Mouse (Mus musculus) lung, embryonic 16.5 days (tissue): Measurements from ENCODE around the gene Gm9767. TPM values are rescaled to one million over a fixed set of nuclear protein-coding genes. Genes with fewer than 3 reads are reported as not detected.
A peak's percentile ranks its signal among the peaks of the same experiment; 100 is the strongest.

Experiments used
- ATAC-seq: fragments of 200-750 bp; cut with Nextera tagmentation; 2 replicates; pipeline ENCODE4 v1.8.0; 2017; ENCODE audit warnings: low read depth, mild to moderate bottlenecking, moderate library complexity
- H3K27ac ChIP-seq: fragments of 300-500 bp; sonication (generic); 2 replicates; pipeline ENCODE4 v1.5.1; 2014; ENCODE audit warnings: mild to moderate bottlenecking, control low read depth, low read length
- H3K27me3 ChIP-seq: fragments of 300-500 bp; sonication (generic); 2 replicates; pipeline ENCODE4 v1.6.1; 2014; ENCODE audit warnings: low read depth, low read length, mixed read lengths; ENCODE audit not compliant: control insufficient read depth, insufficient read depth
- H3K36me3 ChIP-seq: fragments of 300-500 bp; sonication (generic); 2 replicates; pipeline ENCODE4 v1.6.1; 2014; ENCODE audit warnings: low read length; ENCODE audit not compliant: control insufficient read depth, insufficient read depth
- H3K4me1 ChIP-seq: fragments of 300-500 bp; sonication (generic); replicated peaks from 2 replicates; pipeline ENCODE4 v1.6.1; 2014; ENCODE audit warnings: low read length, mixed read lengths; ENCODE audit not compliant: control insufficient read depth, insufficient read depth
- H3K4me2 ChIP-seq: fragments of 300-500 bp; sonication (generic); 2 replicates; pipeline ENCODE4 v1.6.1; 2014; ENCODE audit warnings: low read depth, low read length, control low read depth
- H3K4me3 ChIP-seq: fragments of 300-500 bp; sonication (generic); 2 replicates; pipeline ENCODE4 v1.5.1; 2014; ENCODE audit warnings: mild to moderate bottlenecking, low read length, control low read depth
- H3K9ac ChIP-seq: fragments of 300-500 bp; sonication (generic); 2 replicates; pipeline ENCODE4 v1.6.1; 2014; ENCODE audit warnings: low read length, control low read depth
- H3K9me3 ChIP-seq: fragments of 300-500 bp; sonication (generic); 2 replicates; pipeline ENCODE4 v1.6.1; 2016; ENCODE audit warnings: low read length; ENCODE audit not compliant: control insufficient read depth
- WGBS: fragments of 180-500 bp; shearing (Covaris S2); extraction: QIAGEN DNeasy Blood & Tissue Kit; methylation state at CpG from one replicate; pipeline ENCODE4 v1.1.7; 2014; 5-methylcytosine and 5-hydroxymethylcytosine counted together
- polyA plus RNA-seq: library from polyadenylated mRNA; unstranded; fragments of >200 nt; fragmentation: Nextera tagmentation; extraction: Ambion mirVana; gene quantifications from 2 replicates; pipeline ENCODE4 v1.2.1, GENCODE M21; 2015

The Gm9767 gene
- not detected in 2 replicates for polyA plus RNA-seq

GRCm38 (mm10) chr10:26077671-26078481 lies at the start of gene Gm9767:
TSS of gene Gm9767 (plus strand) at chr10:26078255.
- H3K27me3 ChIP-seq = peaks cover 11% of the 10 kb centered on the region
- H3K4me1 ChIP-seq = no peaks in the 10 kb centered on the region; the same call in 1 of the 2 replicates
- no peaks in the 10 kb centered on the region for H3K36me3 ChIP-seq
- ATAC-seq = peak; percentile 23; the same call in 1 of the 2 replicates
- peak within 1 kb of the TSS; percentile 65 for H3K4me3 ChIP-seq
- no peak within 1 kb of the TSS for H3K27ac ChIP-seq
- WGBS = 2% methylated on average over 51 of the region's 52 CpGs
- no peaks in the 10 kb centered on the region for H3K9me3 ChIP-seq
- H3K9ac ChIP-seq = peak within 1 kb of the TSS; percentile 66
- peak within 1 kb of the TSS; percentile 97 for H3K4me2 ChIP-seq

- H3K9me3 ChIP-seq = no peaks in the 10 kb centered on the region
- no peak overlapping the region for H3K27ac ChIP-seq
- no peak overlapping the region for H3K9ac ChIP-seq
- H3K4me1 ChIP-seq = no peaks in the 10 kb centered on the region
- no peak overlapping the region for H3K4me2 ChIP-seq
- no peak for ATAC-seq
- H3K36me3 ChIP-seq = no peaks in the 10 kb centered on the region
- H3K27me3 ChIP-seq = no peaks in the 10 kb centered on the region
- 68% methylated on average over 5 of the region's 5 CpGs for WGBS
- no peak overlapping the region for H3K4me3 ChIP-seq
These were observed 43.1 kb upstream of the Gm9767 start for GRCm38 (mm10) chr10:26034931-26035330.

GRCm38 (mm10) chr10:26051177-26051576 lies 26.9 kb upstream of the Gm9767 start:
- WGBS = 90% methylated on average over 2 of the region's 2 CpGs
- Histone ChIP-seq H3K27ac (no peak overlapping the region), H3K36me3 (no peaks in the 10 kb centered on the region), H3K9ac (no peak overlapping the region), H3K4me1 (no peaks in the 10 kb centered on the region), H3K4me2 (no peak overlapping the region), H3K27me3 (no peaks in the 10 kb centered on the region), H3K4me3 (no peak overlapping the region), H3K9me3 (no peaks in the 10 kb centered on the region)
- no peak for ATAC-seq

- ATAC-seq = no peak
- Histone ChIP-seq H3K9ac (no peak overlapping the region), H3K4me2 (no peak overlapping the region), H3K4me3 (no peak overlapping the region), H3K36me3 (no peaks in the 10 kb centered on the region), H3K27me3 (no peaks in the 10 kb centered on the region), H3K27ac (no peak overlapping the region), H3K4me1 (no peaks in the 10 kb centered on the region), H3K9me3 (no peaks in the 10 kb centered on the region)
- WGBS = 85% methylated on average over 3 of the region's 3 CpGs
These were observed 18.3 kb upstream of the Gm9767 start for GRCm38 (mm10) chr10:26059662-26060307.

GRCm38 (mm10) chr10:26063071-26063470 lies 15.0 kb upstream of the Gm9767 start:
- no peaks in the 10 kb centered on the region for H3K9me3 ChIP-seq
- WGBS = 88% methylated on average over 4 of the region's 4 CpGs
- H3K9ac ChIP-seq = no peak overlapping the region
- no peak overlapping the region for H3K4me2 ChIP-seq
- ATAC-seq = no peak
- H3K27me3 ChIP-seq = no peaks in the 10 kb centered on the region
- no peaks in the 10 kb centered on the region for H3K36me3 ChIP-seq
- H3K27ac ChIP-seq = no peak overlapping the region
- no peaks in the 10 kb centered on the region for H3K4me1 ChIP-seq
- H3K4me3 ChIP-seq = no peak overlapping the region

DNA sequence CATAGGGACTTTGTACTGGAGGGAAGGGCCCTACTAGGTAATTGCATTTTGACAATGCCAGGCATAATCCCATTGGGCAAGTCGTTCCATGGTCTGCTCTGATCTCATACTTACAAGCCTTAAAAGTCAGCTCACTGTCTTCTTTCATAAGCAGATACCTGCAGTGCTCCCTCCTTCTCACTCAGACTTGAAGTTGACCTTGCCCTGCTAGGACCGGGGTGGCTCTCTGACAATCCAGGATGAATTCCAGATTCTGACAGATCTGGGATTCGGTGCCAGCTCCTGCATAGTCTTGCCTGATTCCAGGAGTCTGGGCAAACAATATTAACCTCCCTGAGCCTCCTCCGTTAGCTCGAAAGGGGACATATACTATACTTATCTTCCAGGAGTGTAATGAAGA lies 6.1 kb upstream of the Gm9767 start:
- no peaks in the 10 kb centered on the region for H3K4me1 ChIP-seq
- 77% methylated on average over 5 of the region's 5 CpGs for WGBS
- H3K27me3 ChIP-seq = no peaks in the 10 kb centered on the region
- no peak overlapping the region for H3K4me3 ChIP-seq
- H3K4me2 ChIP-seq = no peak overlapping the region
- H3K9ac ChIP-seq = no peak overlapping the region
- H3K9me3 ChIP-seq = no peaks in the 10 kb centered on the region
- no peak for ATAC-seq
- H3K27ac ChIP-seq = no peak overlapping the region
- H3K36me3 ChIP-seq = no peaks in the 10 kb centered on the region

GRCm38 (mm10) chr10:26076949-26077348 lies 1.1 kb upstream of the Gm9767 start:
- 77% methylated on average over 9 of the region's 9 CpGs for WGBS
- H3K4me2 ChIP-seq = no peak overlapping the region
- H3K9me3 ChIP-seq = no peaks in the 10 kb centered on the region
- ATAC-seq = no peak
- peaks cover 11% of the 10 kb centered on the region for H3K27me3 ChIP-seq
- H3K4me1 ChIP-seq = no peaks in the 10 kb centered on the region; the same call in 1 of the 2 replicates
- H3K9ac ChIP-seq = no peak overlapping the region
- H3K4me3 ChIP-seq = no peak overlapping the region
- H3K27ac ChIP-seq = no peak overlapping the region
- no peaks in the 10 kb centered on the region for H3K36me3 ChIP-seq

DNA sequence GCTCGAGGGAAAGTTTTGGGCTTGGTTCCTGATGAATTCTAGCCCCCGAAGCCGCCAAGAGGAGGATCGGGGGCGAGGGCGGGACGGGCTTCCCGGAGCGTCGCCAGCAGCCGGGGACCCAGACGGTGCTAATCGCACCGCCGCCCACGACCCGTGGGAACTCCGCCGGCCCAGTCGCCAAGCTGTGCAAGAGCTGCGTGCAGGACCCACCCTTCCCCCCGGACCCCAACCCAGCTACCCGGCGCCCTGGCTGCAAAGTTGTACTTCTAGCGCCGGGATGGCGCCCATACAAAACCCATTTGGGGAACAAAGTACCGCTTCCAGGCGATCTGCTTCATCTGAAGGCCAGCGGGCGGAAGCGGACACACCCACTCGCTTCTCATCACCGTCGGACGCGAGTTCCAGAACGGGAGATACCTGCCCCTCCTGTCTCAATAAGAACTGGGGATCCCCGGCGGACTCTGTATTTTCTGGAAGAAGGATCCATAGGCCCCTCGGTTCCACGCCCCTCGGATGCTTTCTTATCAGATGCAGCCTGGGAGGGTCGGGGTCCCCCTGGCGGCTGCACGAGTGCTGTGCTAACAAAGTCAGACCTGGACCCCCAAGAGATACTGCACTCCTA lies 577 bp downstream of the Gm9767 start, which contains the start of gene Tmem200a:
TSS of gene Tmem200a (minus strand) at position 532 of the 622 bp plus-strand sequence.
- Histone ChIP-seq H3K4me1 (no peaks in the 10 kb centered on the region; the same call in 1 of the 2 replicates), H3K4me2 (peak within 1 kb of the TSS; percentile 97), H3K9me3 (no peaks in the 10 kb centered on the region), H3K36me3 (no peaks in the 10 kb centered on the region), H3K4me3 (peak within 1 kb of the TSS; percentile 65), H3K27ac (no peak within 1 kb of the TSS), H3K27me3 (peaks cover 11% of the 10 kb centered on the region), H3K9ac (peak within 1 kb of the TSS; percentile 66)
- under 1% methylated on average over 46 of the region's 46 CpGs for WGBS
- peak; percentile 84 for ATAC-seq

DNA sequence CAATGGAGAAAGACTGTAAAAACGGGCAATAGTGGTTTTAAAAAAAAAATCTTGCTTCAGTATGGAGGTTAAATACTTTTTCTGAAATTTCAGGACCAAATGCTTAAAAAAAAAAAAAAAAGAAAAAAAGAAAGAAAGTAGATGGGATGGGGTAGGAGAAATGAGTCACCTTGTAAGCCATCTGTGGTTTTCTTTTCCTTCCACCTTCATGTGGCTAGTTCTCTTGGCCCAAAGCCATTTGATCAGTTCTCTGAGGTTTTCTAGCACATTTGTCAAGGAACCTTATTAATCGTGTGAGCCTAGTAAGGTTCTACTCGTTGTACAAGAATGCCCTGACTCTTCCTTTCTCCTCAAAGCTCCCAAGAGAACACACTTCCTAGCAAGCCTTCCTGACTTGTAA lies 1.6 kb downstream of the Gm9767 start:
- Histone ChIP-seq H3K4me2 (no peak overlapping the region), H3K9me3 (no peaks in the 10 kb centered on the region), H3K36me3 (no peaks in the 10 kb centered on the region), H3K9ac (no peak overlapping the region), H3K27me3 (peaks cover 11% of the 10 kb centered on the region), H3K4me3 (no peak overlapping the region), H3K27ac (no peak overlapping the region), H3K4me1 (no peaks in the 10 kb centered on the region; the same call in 1 of the 2 replicates)
- WGBS = 71% methylated on average over 3 of the region's 3 CpGs
- no peak for ATAC-seq
